Comparison of ENCODE assay signal across 17 mouse cellular contexts in genomic region chr6:146396253-146396652, GRCm38 (mm10).
"Had no signal": no experiment of that assay in that cellular context is flagged by ENCODE, and none has a peak within 500 bp of the region (broad histone marks: within the 10 kb centered on the region; RNA-seq: fewer than 3 reads in every experiment).

No protein-coding gene starts in this region.

- H3K36me3 ChIP-seq: lung, embryonic 15.5 days; midbrain, embryonic 13.5 days; midbrain, embryonic 15.5 days; neural tube, embryonic 12.5 days; stomach, embryonic 15.5 days had no signal

- H3K27me3 ChIP-seq: lung, embryonic 15.5 days; megakaryocyte, embryonic 14.5 days; midbrain, embryonic 13.5 days; midbrain, embryonic 15.5 days; neural tube, embryonic 12.5 days; stomach, embryonic 15.5 days had no signal

- H3K4me1 ChIP-seq: lung, embryonic 15.5 days; midbrain, embryonic 13.5 days; midbrain, embryonic 15.5 days; neural tube, embryonic 12.5 days; stomach, embryonic 15.5 days had no signal

- H3K9ac ChIP-seq: lung, embryonic 15.5 days; midbrain, embryonic 13.5 days; midbrain, embryonic 15.5 days; neural tube, embryonic 12.5 days; stomach, embryonic 15.5 days had no signal

- DNase-seq: lung, adult 2 months; lung, postnatal 14 days; lung, postnatal 36 days; right cerebral cortex, postnatal 14 days; thymus, adult 2 months; thymus, postnatal 25 days; thymus, postnatal 4 days had no signal

- ATAC-seq: lung, postnatal 0 days; midbrain, embryonic 13.5 days; midbrain, embryonic 15.5 days had no signal

- H3K4me2 ChIP-seq: lung, embryonic 15.5 days; midbrain, embryonic 11.5 days; midbrain, embryonic 13.5 days; midbrain, embryonic 15.5 days; neural tube, embryonic 12.5 days; stomach, embryonic 15.5 days had no signal

- H3K4me3 ChIP-seq: lung, embryonic 15.5 days; megakaryocyte, embryonic 14.5 days; midbrain, embryonic 13.5 days; midbrain, embryonic 15.5 days; neural tube, embryonic 12.5 days; stomach, embryonic 15.5 days had no signal

- H3K9me3 ChIP-seq: lung, embryonic 15.5 days; midbrain, embryonic 13.5 days; midbrain, embryonic 15.5 days; stomach, embryonic 15.5 days had no signal

- H3K27ac ChIP-seq: lung, embryonic 15.5 days; macrophage; midbrain, embryonic 13.5 days; midbrain, embryonic 15.5 days; neural tube, embryonic 12.5 days; stomach, embryonic 15.5 days; stomach, postnatal 0 days had no signal
